Mouse (Mus musculus): ENCODE measurements around the gene Sacm1l. TPM values are rescaled to one million over a fixed set of nuclear protein-coding genes. Genes with fewer than 3 reads are reported as not detected.

Gene Sacm1l
- polyA plus RNA-seq, 1 experiment, result 9.0 TPM

- Histone ChIP-seq H3K27ac (ENCODE audit: control insufficient read depth, insufficient read depth, low read depth, low read length, poor library complexity) (no peak overlapping the region), H3K4me1 (ENCODE audit: control insufficient read depth, insufficient read depth, low read length) (no peaks in the 10 kb centered on the region), H3K4me3 (replicated peaks; ENCODE audit: control insufficient read depth, low read depth, low read length) (no peak overlapping the region)
- WGBS, result 80% methylated on average over 5 of the region's 5 CpGs
- TF ChIP-seq POLR2A (IDR thresholded peaks at IDR 0.05; ENCODE audit: borderline replicate concordance, control insufficient read depth, low read depth, low read length) (no peak), CTCF (IDR thresholded peaks at IDR 0.05; ENCODE audit: control insufficient read depth, insufficient read depth, low read length) (no peak)
These were observed 90.9 kb downstream of the Sacm1l start for GRCm38 (mm10) chr9:123620311-123621098.

- TF ChIP-seq POLR2A (IDR thresholded peaks at IDR 0.05; ENCODE audit: borderline replicate concordance, control insufficient read depth, low read depth, low read length) (no peak), CTCF (IDR thresholded peaks at IDR 0.05; ENCODE audit: control insufficient read depth, insufficient read depth, low read length) (no peak)
- WGBS, result 77% methylated on average over 2 of the region's 2 CpGs
- H3K4me1 ChIP-seq (ENCODE audit: control insufficient read depth, insufficient read depth, low read length), result no peaks in the 10 kb centered on the region
- H3K4me3 ChIP-seq (replicated peaks; ENCODE audit: control insufficient read depth, low read depth, low read length), result no peak overlapping the region
- no peak overlapping the region for H3K27ac ChIP-seq (ENCODE audit: control insufficient read depth, insufficient read depth, low read depth, low read length, poor library complexity)
These were observed 95.2 kb downstream of the Sacm1l start for GRCm38 (mm10) chr9:123624741-123625140.

DNA sequence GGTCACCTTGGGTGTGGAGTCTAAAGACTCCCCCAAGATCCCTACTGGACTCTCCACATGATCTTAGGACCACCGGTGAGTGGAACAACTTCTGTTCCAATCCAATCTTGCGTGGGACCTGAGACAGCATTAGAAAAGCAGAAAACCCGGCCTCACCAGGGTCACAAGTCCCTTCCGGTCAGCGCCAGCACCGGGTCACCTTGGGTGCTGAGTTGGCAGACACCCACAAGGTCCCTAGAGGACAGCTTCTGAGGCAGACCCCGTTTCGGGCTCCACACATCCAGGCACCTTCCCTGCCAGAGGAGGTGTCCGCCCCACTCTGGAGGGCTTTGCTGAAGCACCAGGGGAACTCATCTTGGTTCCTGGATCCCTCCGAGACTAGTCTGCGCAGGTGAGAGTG lies 96.3 kb downstream of the Sacm1l start:
- H3K4me1 ChIP-seq (ENCODE audit: control insufficient read depth, insufficient read depth, low read length), result no peaks in the 10 kb centered on the region; the same call in 1 of the 2 replicates
- no peak overlapping the region for H3K4me3 ChIP-seq (replicated peaks; ENCODE audit: control insufficient read depth, low read depth, low read length)
- no peak overlapping the region for H3K27ac ChIP-seq (ENCODE audit: control insufficient read depth, insufficient read depth, low read depth, low read length, poor library complexity)
- TF ChIP-seq POLR2A (IDR thresholded peaks at IDR 0.05; ENCODE audit: borderline replicate concordance, control insufficient read depth, low read depth, low read length), result no peak
- WGBS, result 87% methylated on average over 11 of the region's 11 CpGs

DNA sequence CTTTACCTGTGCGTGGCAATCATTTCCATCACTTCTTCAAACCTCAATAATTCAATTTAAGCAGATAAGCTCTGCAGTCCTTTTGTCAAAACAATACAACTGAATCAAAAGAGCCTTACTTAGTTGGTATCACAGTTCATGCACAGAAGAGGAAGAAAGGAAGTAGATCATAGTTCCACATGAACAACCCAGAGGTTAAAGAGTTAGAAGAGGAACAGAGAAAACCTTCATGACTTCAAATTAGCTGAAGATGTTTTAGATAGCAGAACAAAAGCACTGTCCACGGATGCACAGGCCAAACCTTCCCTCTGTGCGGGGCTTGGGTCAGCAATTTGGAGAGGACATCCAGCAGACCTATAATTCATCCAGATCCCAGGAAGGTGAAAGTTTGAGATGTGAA lies 102.1 kb downstream of the Sacm1l start:
- no peak overlapping the region for H3K27ac ChIP-seq (ENCODE audit: control insufficient read depth, insufficient read depth, low read depth, low read length, poor library complexity)
- WGBS, result 67% methylated on average over 3 of the region's 3 CpGs
- no peak overlapping the region for H3K4me3 ChIP-seq (replicated peaks; ENCODE audit: control insufficient read depth, low read depth, low read length)
- TF ChIP-seq CTCF (IDR thresholded peaks at IDR 0.05; ENCODE audit: control insufficient read depth, insufficient read depth, low read length), result no peak
- TF ChIP-seq POLR2A (IDR thresholded peaks at IDR 0.05; ENCODE audit: borderline replicate concordance, control insufficient read depth, low read depth, low read length), result no peak
- H3K4me1 ChIP-seq (ENCODE audit: control insufficient read depth, insufficient read depth, low read length), result no peaks in the 10 kb centered on the region; the same call in 1 of the 2 replicates

- 89% methylated on average over 6 of the region's 6 CpGs for WGBS
- H3K4me1 ChIP-seq (ENCODE audit: control insufficient read depth, insufficient read depth, low read length), result no peaks in the 10 kb centered on the region; the same call in 1 of the 2 replicates
- TF ChIP-seq POLR2A (IDR thresholded peaks at IDR 0.05; ENCODE audit: borderline replicate concordance, control insufficient read depth, low read depth, low read length) (no peak), CTCF (IDR thresholded peaks at IDR 0.05; ENCODE audit: control insufficient read depth, insufficient read depth, low read length) (no peak)
- no peak within 1 kb of the TSS for H3K27ac ChIP-seq (ENCODE audit: control insufficient read depth, insufficient read depth, low read depth, low read length, poor library complexity)
- H3K4me3 ChIP-seq (replicated peaks; ENCODE audit: control insufficient read depth, low read depth, low read length), result no peak within 1 kb of the TSS
These were observed 102.7 kb downstream of the Sacm1l start, which contains the start of gene Slc6a20b for GRCm38 (mm10) chr9:123632281-123632680. TSS of gene Slc6a20b (minus strand) at chr9:123632565.

DNA sequence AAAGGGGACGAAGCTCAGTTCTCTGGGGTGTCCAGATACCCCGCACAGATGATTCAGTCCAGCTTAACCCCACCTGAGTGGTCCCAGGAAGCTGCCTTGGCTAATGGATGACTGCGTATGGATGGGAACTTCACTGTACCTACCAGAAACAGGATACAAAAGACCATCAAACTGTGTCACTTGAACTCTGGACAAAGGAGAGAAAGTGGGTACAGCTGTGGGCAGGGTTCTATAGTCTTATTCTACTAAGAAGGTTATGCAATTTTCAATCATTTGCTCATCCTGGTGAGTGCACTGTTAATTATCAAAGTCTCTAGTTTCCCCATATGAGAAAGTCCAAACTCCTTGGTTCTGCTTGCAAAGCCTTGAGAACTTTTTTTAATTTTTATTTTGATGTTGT lies 103.4 kb downstream of the Sacm1l start:
- TF ChIP-seq CTCF (IDR thresholded peaks at IDR 0.05; ENCODE audit: control insufficient read depth, insufficient read depth, low read length), result no peak
- no peak overlapping the region for H3K4me3 ChIP-seq (replicated peaks; ENCODE audit: control insufficient read depth, low read depth, low read length)
- WGBS, result 88% methylated on average over 3 of the region's 3 CpGs
- no peaks in the 10 kb centered on the region; the same call in 1 of the 2 replicates for H3K4me1 ChIP-seq (ENCODE audit: control insufficient read depth, insufficient read depth, low read length)
- H3K27ac ChIP-seq (ENCODE audit: control insufficient read depth, insufficient read depth, low read depth, low read length, poor library complexity), result no peak overlapping the region

DNA sequence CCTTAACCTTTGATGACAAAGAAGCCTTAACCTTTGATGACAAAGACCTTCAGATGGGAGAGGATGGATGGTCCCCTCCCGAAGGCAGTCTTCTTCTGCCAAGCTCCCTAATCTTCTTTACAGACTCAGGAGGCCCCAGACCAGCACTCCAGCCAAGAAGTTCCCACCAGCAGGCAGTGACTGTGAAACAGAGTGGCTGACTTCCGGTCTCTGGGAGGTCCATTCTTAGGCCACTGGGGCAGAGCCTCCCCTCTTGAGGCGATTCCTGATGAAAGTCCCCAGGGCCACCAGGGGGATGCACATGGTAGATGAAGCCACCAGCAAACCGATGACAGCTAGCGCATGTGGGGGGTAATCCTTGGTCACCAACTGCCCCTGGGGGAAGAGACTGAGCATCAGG lies 107.2 kb downstream of the Sacm1l start:
- 79% methylated on average over 5 of the region's 5 CpGs for WGBS
- H3K4me1 ChIP-seq (ENCODE audit: control insufficient read depth, insufficient read depth, low read length), result no peaks in the 10 kb centered on the region; the same call in 1 of the 2 replicates
- TF ChIP-seq CTCF (IDR thresholded peaks at IDR 0.05; ENCODE audit: control insufficient read depth, insufficient read depth, low read length) (no peak), POLR2A (IDR thresholded peaks at IDR 0.05; ENCODE audit: borderline replicate concordance, control insufficient read depth, low read depth, low read length) (no peak)
- H3K4me3 ChIP-seq (replicated peaks; ENCODE audit: control insufficient read depth, low read depth, low read length), result no peak overlapping the region
- no peak overlapping the region for H3K27ac ChIP-seq (ENCODE audit: control insufficient read depth, insufficient read depth, low read depth, low read length, poor library complexity)

GRCm38 (mm10) chr9:123638231-123638630 lies 108.7 kb downstream of the Sacm1l start:
- Histone ChIP-seq H3K27ac (ENCODE audit: control insufficient read depth, insufficient read depth, low read depth, low read length, poor library complexity) (no peak overlapping the region), H3K4me1 (ENCODE audit: control insufficient read depth, insufficient read depth, low read length) (no peaks in the 10 kb centered on the region; the same call in 1 of the 2 replicates)
- TF ChIP-seq POLR2A (IDR thresholded peaks at IDR 0.05; ENCODE audit: borderline replicate concordance, control insufficient read depth, low read depth, low read length) (no peak), CTCF (IDR thresholded peaks at IDR 0.05; ENCODE audit: control insufficient read depth, insufficient read depth, low read length) (no peak)

More at GRCm38 (mm10) chr9:123638231-123638630, 108.7 kb downstream of the Sacm1l start:
- H3K4me3 ChIP-seq (replicated peaks; ENCODE audit: control insufficient read depth, low read depth, low read length), result no peak overlapping the region
